Mouse (Mus musculus) ovary, postnatal 10 days (tissue): ENCODE results near the gene Wdr6.
"Not testable (repeated sequence)": the region's sequence is repeated elsewhere in the genome, so short reads cannot be mapped to it uniquely, and the experiment has no call there.

Experiments
- DNase-seq: peaks from one replicate; pipeline ENCODE4 v3.0.0; 2022; ENCODE audit warnings: low spot score

Wdr6 gene

GRCm38 (mm10) chr9:108578545-108579343 is at the start of gene Wdr6:
Gene Wdr6 (minus strand): TSS chr9:108578739.
- DNase-seq, result peak; percentile 85

DNA sequence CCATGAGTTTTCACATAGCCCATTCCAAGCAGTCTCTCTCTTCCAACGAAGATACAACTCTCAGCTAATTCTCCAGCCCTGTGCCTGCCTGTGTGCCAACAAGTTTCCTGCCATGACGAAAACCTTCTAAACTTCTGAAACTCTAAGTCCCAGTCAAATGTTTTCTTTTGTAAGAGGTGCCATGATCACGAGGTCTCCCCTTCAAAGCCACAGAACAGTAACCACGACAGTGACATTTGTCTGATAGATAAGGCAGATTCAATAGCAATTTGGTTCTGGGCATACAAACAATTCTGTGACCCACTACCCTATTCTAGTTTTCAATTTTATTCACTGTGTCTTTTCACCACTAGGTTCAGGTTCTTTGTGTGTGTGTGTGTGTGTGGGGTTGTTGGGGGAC is 49.6 kb upstream of the Wdr6 start:
- no peak for DNase-seq

GRCm38 (mm10) chr9:108626498-108626897 is 48.0 kb upstream of the Wdr6 start:
- no peak for DNase-seq

- no peak for DNase-seq
Observed at GRCm38 (mm10) chr9:108617301-108617700, 38.8 kb upstream of the Wdr6 start.

GRCm38 (mm10) chr9:108611488-108611887 is 32.9 kb upstream of the Wdr6 start:
- DNase-seq, result no peak

DNA sequence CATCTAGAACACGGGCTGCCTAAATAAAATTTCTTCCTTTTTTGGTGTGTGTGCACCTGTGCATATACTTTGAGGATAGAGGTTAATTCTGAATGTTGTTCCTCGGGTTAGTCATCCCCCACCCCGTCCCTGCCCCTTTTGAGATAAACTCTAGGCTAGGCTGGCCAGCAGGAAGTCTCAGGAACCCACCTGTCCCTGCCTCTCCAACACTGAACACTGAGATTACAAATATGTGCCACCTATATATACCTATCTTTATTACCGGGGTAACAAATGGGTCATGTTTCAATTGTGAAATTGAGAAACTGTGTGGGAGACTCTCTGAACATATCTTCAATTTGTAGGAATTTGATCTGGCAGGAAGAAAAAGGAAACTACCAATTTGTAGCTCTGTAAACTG is 30.4 kb upstream of the Wdr6 start:
- no peak for DNase-seq

- not testable (repeated sequence) for DNase-seq
Observed at GRCm38 (mm10) chr9:108607929-108608328, 29.4 kb upstream of the Wdr6 start.

- no peak for DNase-seq
Observed at GRCm38 (mm10) chr9:108601986-108602385, 23.4 kb upstream of the Wdr6 start.

- no peak for DNase-seq
Observed at GRCm38 (mm10) chr9:108600011-108600410, 21.5 kb upstream of the Wdr6 start.

- no peak for DNase-seq
Observed at GRCm38 (mm10) chr9:108599021-108599566, 20.6 kb upstream of the Wdr6 start.

GRCm38 (mm10) chr9:108596998-108597764 is 18.6 kb upstream of the Wdr6 start, which contains the start of gene P4htm:
Gene P4htm (minus strand): TSS chr9:108597667.
- DNase-seq, result peak; percentile 56

DNA sequence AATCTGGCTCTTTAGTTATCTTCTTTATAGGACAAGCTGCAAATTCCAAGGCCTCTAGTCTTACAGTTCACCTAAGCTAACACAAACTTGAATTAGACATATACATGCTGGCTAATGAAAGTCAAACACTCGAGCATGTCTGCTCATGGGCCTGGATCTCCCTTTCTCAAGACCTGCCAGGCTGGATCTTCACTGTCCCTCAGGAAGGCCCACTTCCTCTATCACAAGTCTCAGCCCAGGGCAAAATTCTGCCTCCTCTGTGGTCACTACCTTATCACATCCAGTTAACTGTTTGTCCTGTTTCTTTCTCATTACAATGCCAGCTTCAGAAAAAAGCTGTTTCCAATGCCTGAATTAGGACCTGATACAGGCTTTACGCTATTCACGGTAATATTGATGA is 15.8 kb upstream of the Wdr6 start:
- DNase-seq, result no peak

- DNase-seq, result no peak
Observed at GRCm38 (mm10) chr9:108591462-108591861, 12.9 kb upstream of the Wdr6 start.

GRCm38 (mm10) chr9:108589229-108589628 is 10.7 kb upstream of the Wdr6 start:
- no peak for DNase-seq

GRCm38 (mm10) chr9:108587571-108588180 is 9.1 kb upstream of the Wdr6 start:
- no peak for DNase-seq

DNA sequence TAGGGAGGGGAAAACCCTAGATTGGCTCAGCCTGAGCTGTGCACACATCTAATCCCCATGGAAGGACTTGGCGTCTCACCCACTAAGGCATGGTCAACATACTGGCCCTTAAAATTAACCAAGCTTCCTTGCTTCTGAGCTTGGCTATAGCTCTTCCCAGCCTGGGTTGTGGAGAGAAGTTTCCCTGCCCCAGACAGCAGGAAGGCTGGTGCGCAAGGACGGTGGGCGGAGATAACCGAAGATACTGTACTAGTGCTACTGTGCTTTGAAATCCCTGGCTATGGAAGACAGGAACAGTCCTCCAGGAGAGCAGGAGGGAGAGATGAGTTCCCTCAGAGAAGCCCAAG is 778 bp upstream of the Wdr6 start:
- DNase-seq, result no peak

- DNase-seq, result no peak
Observed at GRCm38 (mm10) chr9:108577934-108578544, 500 bp downstream of the Wdr6 start.

DNA sequence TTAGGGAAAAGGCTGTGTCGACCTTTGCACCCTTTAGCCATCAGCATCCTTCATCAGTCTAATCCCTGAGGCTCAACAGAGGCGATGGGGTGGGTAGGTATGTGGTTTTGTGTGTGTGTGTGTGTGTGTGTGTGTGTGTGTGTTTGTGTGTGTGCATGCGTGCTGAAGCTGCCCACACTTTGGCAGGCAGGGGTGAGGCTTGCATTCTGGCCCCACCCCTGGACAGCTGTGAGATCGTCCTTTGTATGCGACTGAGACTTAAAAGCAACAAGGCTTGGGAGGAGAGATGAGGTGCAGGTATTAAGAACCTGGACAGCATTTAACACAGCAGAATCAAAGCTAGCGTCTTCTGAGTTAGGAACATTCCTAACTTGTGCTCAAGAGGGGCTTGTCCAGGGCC is 1.5 kb downstream of the Wdr6 start:
- no peak for DNase-seq

- DNase-seq, result no peak
Observed at GRCm38 (mm10) chr9:108575321-108576297, 2.9 kb downstream of the Wdr6 start.

DNA sequence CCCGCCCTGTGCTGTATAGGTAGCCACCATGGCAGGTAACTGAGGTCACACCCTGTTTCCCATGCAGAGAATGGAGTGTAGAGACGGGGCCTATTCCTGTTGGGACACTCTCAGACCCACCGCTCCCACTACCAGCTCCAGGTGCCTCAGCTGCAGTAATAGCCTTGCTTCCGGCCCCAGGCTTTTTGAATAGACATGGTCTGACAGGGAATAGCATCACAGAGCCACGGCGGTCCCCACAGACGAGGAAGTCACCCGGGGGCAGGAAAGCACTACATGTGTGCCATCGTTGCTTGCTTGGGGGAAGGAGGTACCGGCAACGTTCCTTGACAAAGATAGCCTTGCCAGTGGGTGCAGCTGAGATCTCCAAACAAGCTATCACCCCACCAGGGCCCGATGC is 3.6 kb downstream of the Wdr6 start:
- DNase-seq, result no peak
